Mouse (Mus musculus): ENCODE results near the gene Cpne7.

GRCm38 (mm10) chr8:123132953-123133352, 15.8 kb downstream of the Cpne7 start:
- TF ChIP-seq CTCF (IDR thresholded peaks at IDR 0.05; ENCODE audit: insufficient read depth, low read depth, low read length) (no peak), POLR2A (IDR thresholded peaks at IDR 0.05; ENCODE audit: insufficient read depth, low read depth, low read length) (no peak)
